Mouse (Mus musculus) left cerebral cortex, postnatal 14 days (tissue): ENCODE results near the gene Troap. TPM values are rescaled to one million over a fixed set of nuclear protein-coding genes. Genes with fewer than 3 reads are reported as not detected.
"Not testable (repeated sequence)": the region's sequence is repeated elsewhere in the genome, so short reads cannot be mapped to it uniquely, and the experiment has no call there.

Source experiments
- DNase-seq, 2 experiments: peaks; one replicate each; pipeline ENCODE4 v3.0.0; 2021 to 2022; ENCODE audit warnings: low spot score in 2 of 2, mixed read lengths in 1 of 2
- intact Hi-C: fragments of 180-260 bp; cut with DNase I; formaldehyde crosslinking; loops from one replicate; pipeline ENCODE4 v1.15.1; 2025
- total RNA-seq, 2 experiments: library from RNA; stranded (reverse); gene quantifications; 2 replicates each; pipeline ENCODE4 v1.2.3; 2021

Gene Troap
- total RNA-seq, 2 experiments from 2014 or later: 1.0 to 1.1 TPM

GRCm38 (mm10) chr15:99039306-99039705 lies 35.1 kb upstream of the Troap start:
- intact Hi-C loops: no loop called here

GRCm38 (mm10) chr15:99039996-99040919 lies 34.1 kb upstream of the Troap start:
- intact Hi-C loops: no loop called here
- no peak for DNase-seq

More at GRCm38 (mm10) chr15:99039306-99039705, 35.1 kb upstream of the Troap start:
- no peak for DNase-seq

GRCm38 (mm10) chr15:99040920-99041856 lies 33.2 kb upstream of the Troap start:
- intact Hi-C loops: no loop called here
- DNase-seq: no peak

- intact Hi-C loops: no loop called here
- DNase-seq: no peak
Measured at GRCm38 (mm10) chr15:99042334-99042733, 32.0 kb upstream of the Troap start.

- intact Hi-C loops: no loop called here
- DNase-seq: peak in 1 of 2 experiments; percentile 69
Measured at GRCm38 (mm10) chr15:99044854-99045253, 29.5 kb upstream of the Troap start.

- intact Hi-C loops, DNase-seq: not testable (repeated sequence)
Measured at GRCm38 (mm10) chr15:99045734-99046133, 28.6 kb upstream of the Troap start.

GRCm38 (mm10) chr15:99049473-99050253 lies 24.7 kb upstream of the Troap start:
- DNase-seq: peak; percentile 74 to 77
- intact Hi-C loops: loop anchor here (5.0 kb wide), 1 partner anchor 48 kb away; no protein-coding TSS in a partner anchor

GRCm38 (mm10) chr15:99053373-99053772 lies 21.0 kb upstream of the Troap start:
- intact Hi-C loops: loop anchor here (5.0 kb wide), 1 partner anchor 44 kb away; no protein-coding TSS in a partner anchor
- no peak for DNase-seq

- DNase-seq: no peak
- intact Hi-C loops: no loop called here
Measured at GRCm38 (mm10) chr15:99055040-99055439, 19.3 kb upstream of the Troap start, which contains the start of gene Prph. Prph (plus strand) TSS chr15:99055174.

- intact Hi-C loops: no loop called here
Measured at GRCm38 (mm10) chr15:99055511-99055961, 18.8 kb upstream of the Troap start.

GRCm38 (mm10) chr15:99056332-99056731 lies 18.0 kb upstream of the Troap start:
- intact Hi-C loops: no loop called here
- no peak for DNase-seq

More at GRCm38 (mm10) chr15:99055511-99055961, 18.8 kb upstream of the Troap start:
- DNase-seq: peak in 1 of 2 experiments; percentile 55

GRCm38 (mm10) chr15:99065557-99066165 lies 8.7 kb upstream of the Troap start:
- intact Hi-C loops: no loop called here
- DNase-seq: no peak

- no peak for DNase-seq
- intact Hi-C loops: loop anchor here (10.0 kb wide), 1 partner anchor 47 kb away; the partner anchor contains the start of gene Tuba1c
Measured at GRCm38 (mm10) chr15:99071988-99072387, 2.4 kb upstream of the Troap start.

- intact Hi-C loops: loop anchor here (10.0 kb wide), 1 partner anchor 50 kb away; the partner anchor contains the start of gene Tuba1c
- peak; percentile 98 for DNase-seq
Measured at GRCm38 (mm10) chr15:99074600-99075333, 392 bp downstream of the Troap start.

- intact Hi-C loops: loop anchor here (10.0 kb wide), 1 partner anchor 51 kb away; the partner anchor contains the start of gene Tuba1c
- not testable (repeated sequence) for DNase-seq
Measured at GRCm38 (mm10) chr15:99076011-99076410, 1.6 kb downstream of the Troap start.

- DNase-seq: no peak
- intact Hi-C loops: loop anchor here (10.0 kb wide), 1 partner anchor 54 kb away; the partner anchor contains the start of gene Tuba1c
Measured at GRCm38 (mm10) chr15:99078181-99078910, 4.0 kb downstream of the Troap start.

GRCm38 (mm10) chr15:99079804-99080203 lies 5.4 kb downstream of the Troap start:
- intact Hi-C loops: loop anchor here (10.0 kb wide), 2 partner anchors 55 to 115 kb away; partner anchors contain the start of gene Tuba1c
- no peak for DNase-seq
